Mouse (Mus musculus) heart, adult 8-10 months (tissue): ENCODE data around the gene Tbc1d8. TPM values are rescaled to one million over a fixed set of nuclear protein-coding genes. Genes with fewer than 3 reads are reported as not detected.

Experiments
- DNase-seq: peaks from one replicate; pipeline ENCODE4 v3.0.0; 2022; ENCODE audit warnings: low spot score
- total RNA-seq, 4 experiments: library from RNA; stranded (reverse); gene quantifications; 2 replicates each; pipeline ENCODE4 v1.2.4; 2022

Tbc1d8 gene
- total RNA-seq, 4 experiments from 2014 or later, result 5.6 to 8.9 (median 5.8) TPM

DNA sequence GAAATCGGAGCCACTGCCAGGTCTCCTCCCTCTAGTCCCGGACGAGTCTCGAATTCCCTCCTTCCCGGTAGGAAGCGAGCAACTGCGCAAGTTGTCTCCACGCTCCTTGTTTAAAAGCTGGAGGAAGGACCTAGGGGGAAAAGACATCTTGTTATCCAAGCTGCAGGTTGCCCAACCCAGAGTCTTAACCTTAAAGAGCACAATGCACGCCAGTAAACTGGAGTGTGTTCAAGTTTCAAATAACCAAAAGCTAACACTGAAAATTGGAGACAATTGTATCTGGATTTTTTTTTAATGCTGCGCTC lies 293 bp upstream of the Tbc1d8 start:
- DNase-seq, result no peak

DNA sequence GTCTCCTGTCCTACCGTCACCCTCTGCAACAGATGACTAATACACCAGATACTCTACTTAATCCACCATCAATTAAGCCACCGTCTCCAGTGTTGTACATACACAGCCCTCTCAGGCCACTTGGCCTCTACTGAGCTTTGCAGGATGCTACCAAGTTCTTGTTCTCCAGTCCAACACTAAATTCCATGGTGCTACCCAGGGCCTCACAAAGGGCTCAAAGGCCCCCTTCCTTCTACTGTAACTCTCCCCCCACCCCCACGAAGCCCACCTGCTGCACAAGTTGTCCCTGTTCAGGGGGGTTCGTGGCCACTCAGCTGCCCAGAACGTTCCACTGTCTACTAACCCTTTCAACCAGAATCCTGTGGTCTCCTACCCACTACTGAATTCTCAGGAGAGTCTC lies 1.5 kb downstream of the Tbc1d8 start:
- no peak for DNase-seq

GRCm38 (mm10) chr1:39476341-39476740 lies 2.2 kb downstream of the Tbc1d8 start:
- DNase-seq, result no peak

- no peak for DNase-seq
These were observed 4.0 kb downstream of the Tbc1d8 start for GRCm38 (mm10) chr1:39474516-39474915.

DNA sequence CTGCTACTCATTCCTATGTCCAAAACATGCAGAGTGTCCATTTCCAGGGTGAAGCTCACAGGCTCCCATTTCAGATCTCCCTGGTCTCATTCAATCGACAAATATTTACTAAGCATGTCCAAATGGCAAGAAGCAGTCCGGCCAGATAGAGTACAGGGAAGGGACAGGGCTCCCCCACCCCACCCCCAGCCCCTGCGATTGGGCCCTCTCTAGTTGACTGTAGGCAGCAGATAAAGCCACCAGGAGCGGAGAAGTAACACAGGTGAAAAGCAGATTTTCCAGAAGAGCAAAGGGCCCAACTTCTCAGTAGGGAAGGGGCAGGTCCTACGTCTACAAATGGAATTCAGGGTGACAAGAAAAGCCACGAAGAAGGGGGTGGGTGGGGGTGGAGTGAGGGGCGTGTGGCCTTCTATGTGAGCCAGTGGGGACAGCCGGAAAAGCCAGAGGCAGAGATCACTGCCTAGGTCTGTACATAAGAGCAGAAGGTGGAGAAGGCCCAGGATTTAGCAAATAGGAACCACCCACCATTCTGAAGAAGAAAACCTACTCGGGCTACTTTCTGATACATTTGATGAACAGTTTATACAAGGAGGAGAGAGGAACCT lies 7.2 kb downstream of the Tbc1d8 start:
- DNase-seq, result no peak

DNA sequence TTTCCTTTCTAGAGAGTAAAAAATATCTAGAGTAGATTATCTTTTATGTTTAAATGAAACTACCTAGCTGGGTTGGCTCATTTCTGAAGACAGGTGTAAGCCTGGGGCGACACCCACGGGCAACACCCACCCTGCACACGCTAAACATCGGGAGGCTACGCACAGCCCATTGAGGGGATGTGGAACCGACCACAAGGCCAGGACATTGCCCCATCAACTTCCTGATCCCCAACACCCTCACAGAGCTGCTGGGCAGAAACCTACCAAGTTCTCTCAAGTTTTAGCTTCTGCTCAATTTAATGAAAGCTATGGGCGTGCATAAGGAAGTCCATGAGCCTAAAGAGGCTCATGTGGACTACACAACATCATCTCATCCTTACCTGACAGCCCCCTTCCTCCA lies 9.6 kb downstream of the Tbc1d8 start:
- DNase-seq, result no peak

DNA sequence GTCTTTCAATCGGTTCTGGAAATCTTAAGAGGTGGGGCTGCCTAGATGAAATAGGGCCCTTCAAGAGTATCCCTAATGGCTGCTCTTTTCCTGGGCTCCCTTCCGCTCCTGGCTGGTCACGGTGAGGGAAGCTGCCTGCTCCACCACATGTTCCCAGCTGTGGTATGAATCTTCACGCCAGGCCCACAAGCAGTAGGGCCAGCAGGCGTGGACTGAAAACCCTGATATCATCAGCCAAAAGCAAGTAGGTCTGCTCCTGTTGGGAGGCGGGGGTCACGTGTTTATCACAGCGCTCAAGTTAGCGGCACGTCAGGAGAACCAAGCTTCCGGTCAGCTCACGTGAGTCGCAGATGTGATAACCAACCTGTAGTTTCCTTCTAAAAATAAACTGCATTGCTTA lies 12.0 kb downstream of the Tbc1d8 start:
- DNase-seq, result peak; percentile 36

GRCm38 (mm10) chr1:39464760-39465159 lies 13.8 kb downstream of the Tbc1d8 start:
- DNase-seq, result no peak

DNA sequence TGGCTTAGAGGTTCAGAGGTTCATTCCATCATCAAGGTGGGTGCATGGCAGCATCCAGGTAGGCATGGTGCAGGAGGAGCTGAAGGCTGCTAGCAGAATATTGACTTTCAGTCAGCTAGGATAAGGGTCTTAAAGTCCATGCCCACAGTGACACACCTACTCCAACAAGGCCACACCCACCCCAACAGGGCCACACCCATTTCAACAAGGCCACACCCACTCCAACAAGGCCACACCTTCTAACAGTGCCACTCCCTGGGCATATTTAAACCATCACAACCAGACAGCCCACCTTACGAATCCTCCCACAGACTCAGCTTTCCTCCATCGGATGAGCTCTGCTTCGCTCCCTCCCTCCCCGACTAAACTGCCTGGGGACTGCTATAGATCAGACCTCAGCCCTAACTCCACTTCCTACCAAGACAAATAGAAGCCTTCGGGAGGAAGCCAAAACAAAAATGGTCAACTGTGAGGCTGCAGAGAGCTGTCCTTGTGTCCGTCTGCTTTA lies 15.6 kb downstream of the Tbc1d8 start:
- DNase-seq, result no peak

GRCm38 (mm10) chr1:39462036-39462435 lies 16.5 kb downstream of the Tbc1d8 start:
- DNase-seq, result no peak

- no peak for DNase-seq
These were observed 18.1 kb downstream of the Tbc1d8 start for GRCm38 (mm10) chr1:39460495-39460894.

DNA sequence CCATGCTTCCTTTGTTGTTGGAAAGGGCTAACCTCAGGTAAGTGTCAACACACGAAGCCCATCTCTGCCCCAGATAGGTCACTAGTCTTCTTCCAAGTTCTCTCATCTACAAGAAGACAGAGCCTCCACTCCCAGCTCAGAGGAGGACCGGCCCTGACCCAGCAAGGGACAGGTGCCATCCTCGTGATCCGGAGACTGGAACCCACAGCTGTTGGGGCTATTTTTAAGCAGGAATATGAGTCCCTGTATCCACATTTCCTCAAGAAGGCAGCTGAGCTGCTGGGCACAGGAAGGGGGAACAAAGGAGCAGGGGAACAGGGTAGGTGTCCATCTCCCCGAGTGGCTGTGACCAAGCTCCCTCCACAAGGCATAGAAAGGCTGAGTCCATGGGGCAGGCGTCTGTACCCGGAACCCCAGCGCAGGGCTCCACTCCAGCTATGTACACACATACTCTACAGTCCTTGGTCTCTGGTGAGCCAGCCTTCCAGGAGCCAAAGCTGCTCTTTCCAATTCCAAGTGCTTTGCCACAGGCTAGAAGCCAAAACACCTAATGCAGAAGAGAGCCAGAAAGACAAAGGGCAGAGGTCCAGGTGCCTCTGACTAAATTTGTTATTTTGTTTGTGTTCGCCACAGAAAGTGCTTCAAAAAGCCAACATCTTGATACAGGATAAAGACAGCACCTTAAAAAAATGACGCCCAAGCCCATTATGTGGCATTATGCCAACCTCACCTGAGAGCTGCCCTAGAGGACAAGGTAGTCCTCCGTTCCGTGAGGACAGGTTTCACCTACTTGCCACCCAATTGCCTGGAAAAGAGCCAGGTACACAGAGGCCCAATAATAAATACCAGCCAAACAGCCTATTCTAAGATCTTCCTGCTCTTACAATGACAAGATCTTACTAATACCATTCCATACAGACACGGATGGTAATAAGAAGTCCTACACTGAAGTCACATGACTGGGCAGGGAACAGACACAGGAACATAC lies 20.4 kb downstream of the Tbc1d8 start:
- no peak for DNase-seq

DNA sequence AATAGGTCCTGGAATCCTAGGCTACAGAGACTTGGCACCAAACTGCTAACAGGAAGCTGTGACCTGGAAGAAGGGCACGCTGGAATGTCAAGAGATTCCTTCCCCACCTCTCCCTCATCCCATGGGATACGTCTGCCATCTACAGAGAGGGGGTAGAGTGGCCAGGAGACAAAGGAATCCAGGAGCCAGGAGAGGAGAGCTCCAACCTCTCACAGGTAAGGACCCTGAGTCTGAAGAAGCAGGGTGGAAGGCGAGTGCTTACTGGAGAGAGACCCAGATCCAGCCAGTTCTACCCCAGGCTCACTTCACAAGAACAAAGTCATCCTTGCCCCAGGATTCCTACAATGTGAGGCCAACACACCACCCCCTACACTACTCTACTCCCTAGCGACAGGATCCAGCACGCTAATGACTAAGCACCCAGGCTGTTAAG lies 22.1 kb downstream of the Tbc1d8 start:
- no peak for DNase-seq

DNA sequence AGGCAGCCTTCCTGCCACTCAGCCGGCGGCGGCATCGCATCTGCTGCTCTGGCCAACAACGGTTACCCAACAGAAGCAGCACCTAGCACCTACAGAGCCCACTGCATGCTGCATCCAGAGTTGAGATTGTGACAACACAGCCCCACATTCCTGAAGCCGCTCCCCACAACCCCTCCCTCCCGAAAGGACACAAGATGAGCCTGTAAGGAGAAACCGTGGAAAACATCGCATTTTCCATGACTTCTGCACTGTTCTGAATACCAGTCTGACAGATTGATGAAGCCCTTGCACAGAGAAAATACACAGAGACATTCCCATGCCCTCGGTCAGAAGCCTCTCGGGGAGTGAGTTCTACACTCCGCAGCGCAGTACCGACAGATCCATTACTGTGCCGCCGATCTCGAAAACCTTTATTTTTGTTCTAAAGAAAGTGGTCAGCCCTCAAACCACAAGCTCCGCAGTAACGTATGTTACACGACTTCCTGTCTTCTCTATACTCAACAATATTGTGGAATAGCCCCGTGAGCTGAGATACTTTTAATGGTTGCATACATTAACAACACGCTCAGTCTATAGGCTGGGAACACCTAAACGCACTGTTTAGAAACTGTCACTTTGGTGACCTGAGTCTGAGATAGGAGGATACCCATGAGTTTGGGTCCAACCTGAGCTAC lies 23.1 kb downstream of the Tbc1d8 start:
- DNase-seq, result no peak

DNA sequence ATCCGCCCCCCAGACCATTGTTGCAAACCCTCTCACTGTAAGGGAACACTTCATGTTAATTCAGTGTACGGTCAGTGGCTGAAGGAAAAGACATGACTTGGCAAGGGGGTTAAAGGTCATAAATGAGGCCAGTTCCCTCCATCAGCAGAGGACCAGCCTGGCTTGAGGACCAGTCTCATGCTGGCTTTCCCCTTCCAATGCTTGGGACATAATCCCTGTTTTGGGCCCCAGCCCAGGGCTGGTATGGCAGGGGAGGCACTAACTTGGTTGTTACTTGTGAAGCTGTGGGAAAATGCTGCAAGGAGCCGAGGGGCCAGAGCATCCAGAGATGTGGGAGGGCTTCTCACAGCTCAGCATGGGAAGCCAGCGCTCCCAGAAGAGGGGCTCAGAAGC lies 23.8 kb downstream of the Tbc1d8 start:
- DNase-seq, result no peak

DNA sequence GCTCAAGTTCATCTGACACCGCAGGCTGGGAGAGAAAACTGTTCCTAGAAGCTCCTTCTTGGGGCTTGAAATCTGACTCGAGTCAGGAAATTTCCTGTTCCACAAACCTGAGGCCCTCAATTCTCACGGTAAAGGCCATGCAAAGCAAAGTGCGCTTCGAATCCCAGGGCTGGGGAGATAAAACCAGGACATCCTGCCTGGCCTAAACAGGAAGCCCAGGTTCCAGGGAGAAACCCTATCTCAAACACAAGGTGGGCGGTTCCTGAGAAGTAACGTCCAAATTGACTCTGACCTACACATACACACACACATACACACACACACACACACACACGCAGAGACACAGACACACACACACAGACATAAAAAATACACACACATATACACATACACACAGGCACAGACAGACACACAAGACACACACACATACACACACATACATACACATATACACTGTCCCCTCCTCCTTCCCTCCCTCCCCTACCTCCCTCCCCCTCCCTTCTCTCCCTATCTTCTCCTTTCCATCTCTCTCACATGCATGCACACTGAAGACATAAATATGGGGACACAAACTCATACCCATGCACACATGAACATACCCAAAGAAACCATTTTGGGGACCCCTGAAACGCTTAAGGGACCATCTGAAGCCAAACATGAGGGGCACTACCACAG lies 24.3 kb downstream of the Tbc1d8 start:
- DNase-seq, result no peak

DNA sequence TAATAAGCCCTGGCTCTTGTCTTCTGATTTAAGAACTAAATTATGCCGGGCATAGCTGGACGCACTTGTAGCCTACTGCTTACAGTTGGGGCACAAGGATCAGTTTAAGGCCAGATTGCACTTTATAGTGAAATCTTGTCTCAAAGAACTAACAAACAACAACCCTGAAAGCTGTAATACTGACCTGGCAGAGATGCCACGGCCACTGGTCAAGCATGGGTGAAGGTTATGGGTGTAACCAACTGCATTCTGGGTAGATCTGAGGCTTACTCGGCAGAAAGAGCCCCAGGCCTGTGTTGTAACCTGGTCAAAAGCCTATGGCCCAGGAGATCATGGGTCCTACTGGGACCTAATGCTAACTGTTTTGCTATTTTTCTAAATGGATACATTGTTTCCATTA lies 26.4 kb downstream of the Tbc1d8 start:
- DNase-seq, result no peak

DNA sequence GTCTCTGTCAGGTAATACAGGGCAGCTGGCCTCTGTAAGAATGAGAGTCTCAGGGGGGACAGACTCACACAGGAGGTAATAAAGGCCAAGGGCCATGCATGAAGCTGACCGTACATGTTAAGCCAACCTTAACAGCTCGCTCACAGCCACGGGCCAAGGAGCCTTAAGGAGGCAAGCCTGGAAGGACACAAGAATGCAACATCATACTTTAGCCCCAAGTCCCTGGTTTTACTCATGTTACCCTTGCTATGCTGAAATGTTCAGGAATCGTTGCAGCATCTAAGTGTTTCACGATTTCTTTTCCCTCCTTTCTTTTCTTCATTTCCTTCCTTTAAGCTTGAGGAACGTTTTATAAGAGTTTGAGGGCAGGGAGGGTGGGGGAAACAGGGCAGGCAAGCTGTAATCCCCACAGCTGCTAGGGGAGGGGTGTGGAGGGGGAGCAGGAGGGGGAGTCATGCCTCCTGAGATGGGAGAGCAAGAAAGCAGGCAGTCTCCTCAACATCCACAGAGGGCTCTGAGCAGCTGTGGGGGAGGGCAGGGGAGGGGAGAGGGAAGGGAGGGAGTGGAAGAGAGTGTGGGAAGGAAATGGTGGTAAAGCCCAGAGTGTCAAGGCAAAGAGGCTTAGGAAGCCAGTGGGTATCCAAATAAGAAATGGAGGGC lies 28.4 kb downstream of the Tbc1d8 start:
- DNase-seq, result no peak

DNA sequence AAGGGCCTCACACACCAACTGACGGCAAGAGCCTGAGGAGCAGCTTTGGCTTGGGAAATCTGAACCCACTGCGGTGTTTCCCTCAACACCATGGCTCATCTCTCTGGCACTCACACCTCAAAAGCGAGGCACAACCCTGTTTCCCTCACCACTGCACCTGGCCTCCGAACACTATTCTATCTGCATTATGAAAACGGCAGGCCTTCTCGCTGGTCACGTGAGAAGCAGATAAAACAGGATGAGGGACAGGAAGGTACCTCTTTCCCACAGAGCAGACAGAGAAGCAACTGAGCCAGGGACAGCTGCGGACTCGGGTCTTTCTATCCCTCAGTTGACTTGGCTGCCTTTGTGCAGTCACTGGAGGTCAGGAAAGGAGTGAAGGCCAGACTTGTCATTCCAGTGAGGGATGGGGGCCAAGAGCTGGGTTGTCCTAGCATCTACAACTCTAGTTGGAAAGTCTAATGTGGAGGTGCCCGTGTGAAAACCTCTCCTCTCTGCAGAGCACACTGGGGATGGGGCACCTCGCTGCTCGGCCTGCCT lies 29.2 kb downstream of the Tbc1d8 start:
- DNase-seq, result no peak

DNA sequence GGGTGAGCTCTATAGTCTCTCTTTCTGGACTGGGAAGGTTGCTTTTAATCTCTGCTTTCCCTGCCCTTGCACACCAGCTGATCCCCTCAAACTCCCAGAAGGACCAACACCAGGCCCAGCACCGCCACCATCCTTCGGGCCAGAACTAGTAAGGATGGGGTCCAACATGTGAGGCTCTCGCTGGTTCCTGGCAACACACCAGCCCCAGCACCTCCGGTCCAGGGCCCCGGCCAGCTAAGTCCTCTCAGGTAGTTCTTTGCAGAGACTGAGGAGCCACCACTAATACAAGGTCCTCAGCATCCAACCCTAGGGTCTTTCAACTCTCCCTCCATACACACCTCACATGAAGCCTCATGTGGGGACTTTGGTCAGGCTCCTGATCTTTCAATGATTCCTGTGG lies 29.7 kb downstream of the Tbc1d8 start:
- no peak for DNase-seq

DNA sequence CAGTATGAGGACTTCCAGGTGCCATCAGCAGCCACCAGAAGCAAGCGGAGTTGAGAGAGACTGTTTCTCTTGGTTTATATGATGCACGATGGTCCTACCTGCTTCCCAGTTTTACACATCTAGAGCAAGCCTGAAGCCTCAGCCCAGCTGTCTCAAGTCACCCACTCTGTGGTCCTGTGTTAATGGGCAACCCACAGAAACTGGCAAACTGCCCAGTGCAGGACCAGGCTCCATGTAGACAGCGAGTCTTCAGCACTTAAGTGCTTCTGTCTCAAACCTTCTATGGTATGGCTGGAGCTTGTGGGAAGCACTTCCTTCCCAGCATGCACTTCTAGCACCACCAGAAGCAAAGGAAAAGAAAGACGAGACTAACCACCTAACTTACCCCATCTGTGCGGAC lies 30.3 kb downstream of the Tbc1d8 start:
- no peak for DNase-seq
